Mouse (Mus musculus): ENCODE measurements around the gene Fstl4.

DNA sequence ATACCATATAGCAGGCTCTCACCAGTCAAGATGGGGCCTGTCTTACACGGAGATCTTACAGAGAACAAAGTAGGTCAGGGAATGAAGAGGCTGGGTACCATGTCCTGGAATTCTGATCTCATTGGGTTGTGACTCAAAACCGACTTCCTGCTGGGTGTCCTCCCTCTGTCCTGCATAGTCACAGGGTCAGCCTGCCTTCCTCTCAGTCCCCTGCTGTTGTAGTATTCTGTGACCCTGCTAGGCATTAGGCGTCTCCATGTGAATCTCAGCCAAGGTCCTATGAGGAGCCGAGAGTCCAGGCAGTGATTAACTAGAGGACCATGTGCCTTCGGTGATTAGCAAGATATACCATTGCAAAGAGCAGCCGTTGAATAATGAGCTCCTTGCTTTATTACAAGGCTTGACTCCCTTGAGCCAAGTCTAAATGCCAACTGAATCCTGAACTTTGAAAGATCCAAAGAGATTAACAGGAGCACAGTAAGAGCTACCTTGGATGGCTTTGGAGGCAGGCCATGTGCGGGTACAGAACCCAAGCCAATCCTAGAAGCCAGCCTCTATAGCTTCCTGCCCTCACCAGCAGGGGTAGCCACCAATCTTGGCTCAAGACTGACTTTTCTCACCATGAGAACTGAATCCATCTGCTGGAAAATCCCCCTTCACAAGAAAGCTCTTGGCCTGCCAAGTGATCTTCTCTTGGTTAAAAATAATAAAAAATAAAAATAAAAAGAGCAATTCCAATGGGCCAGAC is 264.2 kb downstream of the Fstl4 start:
- TF ChIP-seq GATA1 (IDR thresholded peaks at IDR 0.05; ENCODE audit: borderline replicate concordance, low read length) = no peak
- TF ChIP-seq FLI1 (IDR thresholded peaks at IDR 0.05; ENCODE audit: low read length) = no peak

All from megakaryocyte, embryonic 14.5 days (primary cell).